Mouse (Mus musculus) forebrain, embryonic 11.5 days (tissue): ENCODE measurements around the gene Naif1. TPM values are rescaled to one million over a fixed set of nuclear protein-coding genes. Genes with fewer than 3 reads are reported as not detected.

Source experiments
- ATAC-seq: fragments of 200-750 bp; cut with Nextera tagmentation; replicated peaks from 2 replicates; pipeline ENCODE4 v1.8.0; 2017; ENCODE audit warnings: moderate TSS enrichment; ENCODE audit not compliant: low FRiP score
- DNase-seq: peaks from one replicate; pipeline ENCODE4 v3.0.0-alpha.2; 2017; ENCODE audit warnings: low spot score
- H3K27ac ChIP-seq: fragments of 300-500 bp; sonication (generic); 2 replicates; pipeline ENCODE4 v1.5.1; 2014; ENCODE audit warnings: low read depth, low read length
- H3K27me3 ChIP-seq: fragments of 300-500 bp; sonication (generic); 2 replicates; pipeline ENCODE4 v1.6.1; 2014; ENCODE audit warnings: mild to moderate bottlenecking, low read length, mixed read lengths; ENCODE audit not compliant: control insufficient read depth, insufficient read depth
- H3K36me3 ChIP-seq: fragments of 300-500 bp; sonication (generic); 2 replicates; pipeline ENCODE4 v1.6.1; 2014; ENCODE audit warnings: mild to moderate bottlenecking, low read length, moderate library complexity, mixed read lengths; ENCODE audit not compliant: control insufficient read depth, insufficient read depth
- H3K4me1 ChIP-seq: fragments of 300-500 bp; sonication (generic); replicated peaks from 2 replicates; pipeline ENCODE4 v1.6.1; 2014; ENCODE audit warnings: low read length, mixed read lengths; ENCODE audit not compliant: control insufficient read depth, insufficient read depth
- H3K4me2 ChIP-seq: fragments of 300-500 bp; sonication (generic); 2 replicates; pipeline ENCODE4 v1.6.1; 2014; ENCODE audit warnings: low read depth, mild to moderate bottlenecking, low read length, moderate library complexity, mixed read lengths; ENCODE audit not compliant: severe bottlenecking
- H3K4me3 ChIP-seq: fragments of 300-500 bp; sonication (generic); 2 replicates; pipeline ENCODE4 v1.5.1; 2014; ENCODE audit warnings: low read depth, low read length
- H3K9ac ChIP-seq: fragments of 300-500 bp; sonication (generic); 2 replicates; pipeline ENCODE4 v1.6.1; 2014; ENCODE audit warnings: low read length
- H3K9me3 ChIP-seq: fragments of 300-500 bp; sonication (generic); 2 replicates; pipeline ENCODE4 v1.6.1; 2016; ENCODE audit warnings: low read length, mixed read lengths; ENCODE audit not compliant: control insufficient read depth
- WGBS: fragments of 180-500 bp; shearing (Covaris S2); extraction: QIAGEN DNeasy Blood & Tissue Kit; methylation state at CpG from one replicate; pipeline ENCODE4 v1.1.7; 2014; 5-methylcytosine and 5-hydroxymethylcytosine counted together
- polyA plus RNA-seq: library from polyadenylated mRNA; unstranded; fragments of >200 nt; fragmentation: Nextera tagmentation; extraction: Ambion mirVana; gene quantifications from 2 replicates; pipeline ENCODE4 v1.2.1, GENCODE M21; 2014

Gene Naif1
- polyA plus RNA-seq, 1 experiment from 2014 or later, result 6.6 TPM

DNA sequence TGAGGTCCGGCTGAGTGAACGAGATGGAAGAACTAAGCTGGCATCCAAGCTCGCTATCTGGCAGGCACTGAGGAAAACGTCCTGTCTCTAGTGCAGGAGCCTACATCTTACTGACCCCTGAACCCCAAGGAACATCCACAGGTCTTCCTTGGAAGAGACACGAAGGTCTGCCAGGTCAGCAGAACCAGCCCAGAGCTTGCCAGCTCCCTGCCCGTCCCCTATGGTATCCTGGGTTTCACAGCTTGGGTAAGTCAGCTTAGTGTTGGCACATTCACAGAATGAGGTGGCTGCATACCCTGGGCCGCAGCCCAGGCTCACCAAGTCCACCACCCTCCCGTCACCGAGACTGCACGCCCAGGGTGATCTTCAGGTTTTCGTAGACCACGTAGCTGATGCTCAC is 34.5 kb upstream of the Naif1 start:
- 94% methylated on average over 12 of the region's 12 CpGs for WGBS
- DNase-seq (no peak), ATAC-seq (no peak)
- no peak overlapping the region for H3K4me3 ChIP-seq
- no peak overlapping the region for H3K4me2 ChIP-seq
- H3K27me3 ChIP-seq, result no peaks in the 10 kb centered on the region
- H3K9me3 ChIP-seq, result no peaks in the 10 kb centered on the region
- no peaks in the 10 kb centered on the region for H3K4me1 ChIP-seq
- H3K36me3 ChIP-seq, result peaks cover 4% of the 10 kb centered on the region
- no peak overlapping the region for H3K27ac ChIP-seq
- no peak overlapping the region for H3K9ac ChIP-seq

DNA sequence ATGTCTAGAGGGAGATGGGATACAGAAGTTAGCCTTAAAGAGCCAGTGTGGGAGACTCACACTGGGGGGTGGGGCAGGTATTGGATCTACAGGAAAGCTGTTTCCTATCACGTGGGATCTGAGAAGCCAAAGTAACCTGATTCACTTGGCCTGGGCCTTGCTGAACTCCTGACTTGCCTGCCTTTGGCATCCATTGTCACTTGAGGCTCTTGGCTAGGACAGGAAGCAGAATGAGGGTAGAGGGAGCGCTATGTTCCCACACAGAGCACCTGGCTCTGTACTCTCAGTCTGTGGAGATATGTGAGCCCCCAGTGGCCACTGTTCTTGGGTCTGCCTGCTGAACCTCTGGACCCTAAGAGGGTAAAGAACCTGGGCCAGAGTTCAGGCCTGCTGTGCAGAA is 33.7 kb upstream of the Naif1 start:
- H3K36me3 ChIP-seq, result peaks cover 4% of the 10 kb centered on the region

DNA sequence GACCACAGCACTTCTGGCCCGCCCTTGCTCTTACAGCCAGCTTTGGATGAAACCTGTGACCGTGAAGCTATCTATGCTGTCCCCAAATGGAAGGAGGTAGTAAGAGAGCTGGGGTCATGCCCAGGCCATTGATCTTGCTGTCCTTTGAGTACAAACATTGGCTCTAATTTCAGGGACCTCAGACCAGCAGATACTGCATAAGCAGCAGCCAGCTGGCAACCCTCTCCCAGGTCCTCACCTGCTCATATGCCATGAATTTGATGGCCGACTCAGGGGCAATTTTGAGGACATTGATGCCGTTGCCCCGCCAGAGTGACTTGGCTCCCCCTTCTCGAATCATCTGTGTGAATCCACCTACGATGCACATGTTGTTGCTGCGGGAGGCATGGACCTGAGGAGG is 32.8 kb upstream of the Naif1 start:
- Histone ChIP-seq H3K27ac (no peak overlapping the region), H3K4me3 (no peak overlapping the region), H3K4me1 (no peaks in the 10 kb centered on the region; the same call in 1 of the 2 replicates), H3K9ac (no peak overlapping the region), H3K36me3 (peaks cover 4% of the 10 kb centered on the region), H3K9me3 (no peaks in the 10 kb centered on the region), H3K27me3 (no peaks in the 10 kb centered on the region), H3K4me2 (no peak overlapping the region)
- 91% methylated on average over 8 of the region's 8 CpGs for WGBS
- DNase-seq, result no peak
- no peak for ATAC-seq

More for the DNA sequence above, 33.7 kb upstream of the Naif1 start:
- no peak overlapping the region for H3K4me2 ChIP-seq
- H3K9me3 ChIP-seq, result no peaks in the 10 kb centered on the region
- H3K9ac ChIP-seq, result no peak overlapping the region
- no peak overlapping the region for H3K4me3 ChIP-seq
- DNase-seq (no peak), ATAC-seq (no peak)
- no peak overlapping the region for H3K27ac ChIP-seq
- WGBS, result 90% methylated on average over 2 of the region's 2 CpGs
- H3K27me3 ChIP-seq, result no peaks in the 10 kb centered on the region
- H3K4me1 ChIP-seq, result no peaks in the 10 kb centered on the region

DNA sequence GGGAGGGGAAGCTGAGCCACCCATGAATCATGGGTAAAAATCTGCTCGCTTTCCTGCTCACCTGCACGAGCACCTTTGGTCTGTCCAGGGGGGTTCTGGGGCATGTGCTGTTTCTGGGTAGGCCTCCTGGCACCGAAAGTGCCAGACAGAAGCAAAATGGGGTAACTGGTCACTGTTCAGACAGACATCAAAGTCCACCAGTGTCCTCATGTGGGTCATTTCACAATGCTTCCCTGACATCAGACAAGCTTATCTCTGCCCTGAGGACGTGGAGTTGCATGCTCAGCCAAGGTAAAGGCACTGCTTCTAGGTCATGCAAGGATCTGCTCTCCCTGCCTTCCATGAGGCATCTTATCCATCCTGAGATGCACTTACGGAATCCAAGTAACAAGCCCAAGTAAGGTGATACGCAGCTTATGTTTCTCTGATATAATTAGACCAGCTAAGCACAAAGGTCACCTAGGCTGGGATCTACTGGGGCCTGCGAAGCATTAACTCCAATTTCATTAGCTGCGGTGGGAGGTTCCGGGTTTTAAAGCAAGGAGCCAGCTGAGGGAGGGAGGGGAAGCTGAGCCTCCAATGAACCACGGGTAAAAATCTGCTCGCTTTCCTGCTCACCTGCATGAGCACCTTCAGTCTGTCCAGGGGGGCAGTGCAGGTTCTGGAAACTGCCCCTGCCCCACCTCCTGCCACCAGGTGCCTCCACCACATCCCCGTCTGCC is 31.7 kb upstream of the Naif1 start:
- H3K9me3 ChIP-seq, result no peaks in the 10 kb centered on the region
- WGBS, result 83% methylated on average over 12 of the region's 12 CpGs
- H3K4me1 ChIP-seq, result peaks cover 9% of the 10 kb centered on the region; the same call in 1 of the 2 replicates
- ATAC-seq (no peak), DNase-seq (no peak)
- no peaks in the 10 kb centered on the region for H3K27me3 ChIP-seq
- peaks cover 4% of the 10 kb centered on the region for H3K36me3 ChIP-seq
- no peak overlapping the region for H3K27ac ChIP-seq
- no peak overlapping the region for H3K9ac ChIP-seq
- no peak overlapping the region for H3K4me2 ChIP-seq
- H3K4me3 ChIP-seq, result no peak overlapping the region

DNA sequence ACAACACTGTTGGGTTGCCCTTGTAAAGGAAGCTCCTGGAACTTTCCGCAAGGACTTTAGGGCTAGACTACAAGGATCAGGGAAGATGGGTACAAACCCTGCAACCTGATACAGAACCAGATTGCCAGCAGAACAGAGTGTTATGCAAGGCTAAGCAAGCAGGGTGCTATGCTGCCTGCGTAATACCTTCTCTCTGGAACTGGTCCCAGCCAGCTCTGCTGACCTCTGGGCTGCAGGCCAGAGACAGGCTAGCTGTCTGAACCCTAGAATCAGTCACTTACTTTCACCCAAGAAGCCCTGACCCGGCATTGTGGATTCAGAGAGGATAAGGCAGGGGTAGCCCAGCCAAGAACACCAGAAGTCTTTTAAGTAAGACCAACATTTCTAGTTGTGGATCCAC is 30.9 kb upstream of the Naif1 start:
- Histone ChIP-seq H3K9ac (no peak overlapping the region), H3K4me3 (no peak overlapping the region), H3K4me1 (peaks cover 16% of the 10 kb centered on the region), H3K27ac (no peak overlapping the region), H3K9me3 (no peaks in the 10 kb centered on the region), H3K4me2 (no peak overlapping the region), H3K27me3 (no peaks in the 10 kb centered on the region), H3K36me3 (peaks cover 4% of the 10 kb centered on the region)
- WGBS, result 93% methylated on average over 3 of the region's 3 CpGs
- ATAC-seq (no peak), DNase-seq (no peak)

DNA sequence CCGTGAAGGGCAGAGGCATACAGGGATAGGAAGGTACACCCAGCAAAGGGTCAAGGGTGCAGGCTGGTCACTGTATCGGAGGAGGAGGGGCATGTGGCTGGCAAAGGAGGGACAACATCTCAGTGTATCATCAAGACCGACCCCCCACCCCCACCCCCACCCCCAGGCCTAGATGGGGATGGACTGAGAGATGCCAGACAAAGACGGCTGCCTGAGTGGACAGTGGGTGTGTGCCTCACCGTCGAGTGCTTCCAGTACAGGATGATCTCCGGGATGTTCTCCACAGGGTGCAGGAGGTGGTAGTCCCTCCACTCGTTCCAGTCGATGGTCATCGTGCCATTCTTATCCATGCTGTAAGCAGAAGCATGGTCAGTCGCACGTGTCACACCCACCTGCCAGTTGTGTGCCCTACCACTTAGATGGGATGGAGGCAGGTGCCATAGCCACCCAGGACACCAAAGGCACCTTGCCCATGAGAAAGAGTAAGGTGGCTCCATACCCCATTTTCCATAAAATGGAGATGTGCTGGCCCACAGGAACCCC is 30.1 kb upstream of the Naif1 start:
- no peak overlapping the region for H3K4me2 ChIP-seq
- H3K27me3 ChIP-seq, result no peaks in the 10 kb centered on the region
- no peak overlapping the region for H3K4me3 ChIP-seq
- 86% methylated on average over 12 of the region's 12 CpGs for WGBS
- peaks cover 22% of the 10 kb centered on the region for H3K4me1 ChIP-seq
- peaks cover 4% of the 10 kb centered on the region for H3K36me3 ChIP-seq
- DNase-seq (no peak), ATAC-seq (no peak)
- no peak overlapping the region for H3K27ac ChIP-seq
- no peaks in the 10 kb centered on the region for H3K9me3 ChIP-seq
- H3K9ac ChIP-seq, result no peak overlapping the region

DNA sequence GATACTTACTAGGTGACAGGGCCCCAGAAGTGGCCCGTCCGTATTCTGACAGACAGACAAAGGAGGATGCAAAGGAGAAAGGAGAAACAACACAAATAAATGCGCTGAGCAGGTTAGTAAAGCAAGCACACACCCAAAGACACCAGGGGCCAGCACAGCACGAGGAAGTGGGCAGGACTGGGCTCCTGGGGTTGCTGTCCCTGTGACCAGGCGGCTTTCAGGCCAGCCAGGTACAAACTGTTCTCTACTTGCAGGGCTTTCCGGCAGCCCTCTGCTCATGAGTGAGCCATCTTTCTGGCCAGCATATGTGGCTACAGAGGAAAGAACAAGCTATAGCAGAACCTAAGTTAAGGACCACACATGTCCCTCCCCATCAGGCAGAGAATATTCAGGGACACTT is 29.6 kb upstream of the Naif1 start:
- ATAC-seq (no peak), DNase-seq (no peak)
- Histone ChIP-seq H3K9ac (no peak overlapping the region), H3K4me1 (peaks cover 22% of the 10 kb centered on the region), H3K27ac (no peak overlapping the region), H3K9me3 (no peaks in the 10 kb centered on the region), H3K27me3 (no peaks in the 10 kb centered on the region), H3K4me2 (no peak overlapping the region), H3K36me3 (peaks cover 4% of the 10 kb centered on the region), H3K4me3 (no peak overlapping the region)
- 87% methylated on average over 6 of the region's 6 CpGs for WGBS

DNA sequence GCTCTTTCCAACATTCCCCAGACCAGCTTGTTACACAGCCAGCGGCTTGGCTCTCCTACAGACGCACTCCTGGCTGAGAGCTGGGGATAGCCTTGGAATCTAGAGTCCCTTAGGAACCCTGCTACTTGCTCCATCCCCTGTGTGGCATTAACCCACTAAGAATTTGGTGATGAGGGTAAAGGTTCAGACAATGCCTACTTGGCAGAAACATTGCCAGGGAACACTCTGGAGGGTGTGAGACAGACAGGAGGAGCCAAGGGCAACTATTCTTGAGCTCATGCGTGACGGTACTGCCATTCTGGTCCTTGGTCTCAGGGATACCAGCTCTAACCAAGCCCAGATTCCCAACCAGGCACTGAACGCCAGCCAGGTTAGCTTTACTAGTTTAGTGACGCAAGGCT is 28.4 kb upstream of the Naif1 start:
- H3K4me1 ChIP-seq, result peaks cover 22% of the 10 kb centered on the region
- H3K27me3 ChIP-seq, result no peaks in the 10 kb centered on the region

More for the DNA sequence above, 28.4 kb upstream of the Naif1 start:
- H3K27ac ChIP-seq, result no peak overlapping the region
- no peak overlapping the region for H3K4me3 ChIP-seq
- no peak overlapping the region for H3K9ac ChIP-seq
- DNase-seq (no peak), ATAC-seq (no peak)
- 98% methylated on average over 6 of the region's 6 CpGs for WGBS
- H3K9me3 ChIP-seq, result no peaks in the 10 kb centered on the region
- H3K4me2 ChIP-seq, result no peak overlapping the region
- no peaks in the 10 kb centered on the region; the same call in 1 of the 2 replicates for H3K36me3 ChIP-seq
